Mouse (Mus musculus) MEL (cell line): ENCODE data around the gene Olfr1180. TPM values are rescaled to one million over a fixed set of nuclear protein-coding genes. Genes with fewer than 3 reads are reported as not detected.

Experiments
- DNase-seq: peaks from one replicate; pipeline ENCODE4 v3.0.0; 2011; ENCODE audit warnings: low read depth, low spot score
- H3K27ac ChIP-seq: 2 replicates; pipeline ENCODE4 v1.5.1; 2012; ENCODE audit warnings: low read depth, mild to moderate bottlenecking, control low read depth, low read length, moderate library complexity; ENCODE audit not compliant: control insufficient read depth
- H3K27me3 ChIP-seq, 2 experiments: fragments of 150-350 bp in 1 of 2; sonication (generic) in 1 of 2; 2 replicates each; pipeline ENCODE4 v1.6.1; 2012; ENCODE audit warnings: low read length in 2 of 2, mild to moderate bottlenecking in 2 of 2, improper control_type of control experiment in 1 of 2, moderate library complexity in 1 of 2; ENCODE audit not compliant: insufficient read depth in 2 of 2, control insufficient read depth in 1 of 2
- H3K36me3 ChIP-seq, 2 experiments: 2 replicates each; pipeline ENCODE4 v1.6.1; 2012 to 2014; ENCODE audit warnings: low read length in 2 of 2, improper control_type of control experiment in 1 of 2, inconsistent platforms in 1 of 2, mild to moderate bottlenecking in 1 of 2; ENCODE audit not compliant: insufficient read depth in 2 of 2, control insufficient read depth in 1 of 2
- H3K4me1 ChIP-seq, 2 experiments: fragments of 150-350 bp in 1 of 2; sonication (generic) in 1 of 2; 2 replicates each; pipeline ENCODE4 v1.6.1; 2012; ENCODE audit warnings: low read length in 2 of 2, improper control_type of control experiment in 1 of 2, mild to moderate bottlenecking in 1 of 2; ENCODE audit not compliant: insufficient read depth in 2 of 2, control insufficient read depth in 1 of 2
- H3K4me3 ChIP-seq, 2 experiments: fragments of 150-350 bp in 1 of 2; sonication (generic) in 1 of 2; 2 replicates each; pipeline ENCODE4 v1.5.1; 2012; ENCODE audit warnings: low read depth in 2 of 2, low read length in 2 of 2, mild to moderate bottlenecking in 2 of 2, moderate library complexity in 2 of 2, control low read depth in 1 of 2, improper control_type of control experiment in 1 of 2; ENCODE audit not compliant: control insufficient read depth in 1 of 2, insufficient read depth in 1 of 2
- H3K79me2 ChIP-seq: 2 replicates; pipeline ENCODE4 v1.6.1; 2012; ENCODE audit warnings: mild to moderate bottlenecking, low read length, moderate library complexity; ENCODE audit not compliant: control insufficient read depth, poor library complexity, insufficient read depth
- H3K9ac ChIP-seq: 2 replicates; pipeline ENCODE4 v1.6.1; 2012; ENCODE audit warnings: low read depth, mild to moderate bottlenecking, control low read depth, low read length, moderate library complexity; ENCODE audit not compliant: control insufficient read depth, poor library complexity, severe bottlenecking
- H3K9me3 ChIP-seq: fragments of 150-350 bp; sonication (generic); replicated peaks from 2 replicates; pipeline ENCODE4 v1.6.1; 2012; ENCODE audit warnings: mild to moderate bottlenecking, low read length, improper control_type of control experiment, moderate library complexity; ENCODE audit not compliant: insufficient read depth
- JUND ChIP-seq: IDR thresholded peaks from 2 replicates; pipeline ENCODE4 v1.6.1; 2011; ENCODE audit warnings: low read depth, mild to moderate bottlenecking, improper control_type of control experiment, low read length
- MAX ChIP-seq: IDR thresholded peaks from 2 replicates; pipeline ENCODE4 v1.6.1; 2011; ENCODE audit warnings: low read length, improper control_type of control experiment
- TBP ChIP-seq: IDR thresholded peaks from 2 replicates; pipeline ENCODE4 v1.8.0; 2011; ENCODE audit warnings: low read depth, low read length, improper control_type of control experiment
- polyA plus RNA-seq, 2 experiments: library from polyadenylated mRNA; stranded (reverse) in 1 of 2; unstranded in 1 of 2; fragments of >175 nt in 1 of 2; fragments of >200 nt in 1 of 2; gene quantifications; 2 replicates each; pipeline versions ENCODE4 v1.2.1 to v1.2.4; 2012; ENCODE audit warnings: low replicate concordance in 2 of 2, low read depth in 1 of 2; ENCODE audit not compliant: insufficient read length in 2 of 2, insufficient read depth in 1 of 2, missing spikeins in 1 of 2
- total RNA-seq: library from RNA; depleted of rRNA; stranded (reverse); fragments of 300-350 nt; gene quantifications from 2 replicates; pipeline ENCODE4 v1.2.3, GENCODE M21; 2012; rRNA removed

Olfr1180 gene
- total and polyA plus RNA-seq, 3 experiments: not detected

DNA sequence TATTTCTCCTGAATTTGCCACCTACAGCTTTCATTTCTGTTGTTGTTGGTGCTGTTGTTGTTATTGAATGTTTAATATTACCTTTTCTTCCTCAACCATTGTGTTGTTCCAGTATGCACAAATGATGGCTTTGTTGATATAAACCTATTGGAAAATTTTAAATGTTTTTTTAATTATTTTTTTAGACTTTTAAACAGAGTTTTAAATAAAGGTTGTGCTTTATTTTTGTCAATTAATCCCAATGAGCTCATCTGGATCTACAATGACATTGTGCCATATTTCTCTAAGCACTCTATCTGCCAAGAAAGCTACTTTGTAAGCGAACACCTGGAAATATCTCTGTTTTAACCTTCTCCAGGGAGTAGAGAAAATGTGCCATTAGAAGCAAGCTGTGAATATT is 32.2 kb downstream of the Olfr1180 start, which contains the start of gene Olfr1178:
Olfr1178 (plus strand) TSS at position 301 of the 400 bp plus-strand sequence.
- Histone ChIP-seq H3K27ac (no peak within 1 kb of the TSS), H3K9ac (no peak within 1 kb of the TSS), H3K4me3 (no peak within 1 kb of the TSS), H3K27me3 (no peaks in the 10 kb centered on the region), H3K36me3 (no peaks in the 10 kb centered on the region), H3K9me3 (no peaks in the 10 kb centered on the region), H3K4me1 (no peaks in the 10 kb centered on the region), H3K79me2 (no peaks in the 10 kb centered on the region)
- TF ChIP-seq TBP (no peak), MAX (no peak), JUND (no peak)
- no peak for DNase-seq

Other genes starting within 250 kb of the Olfr1180 start
- not detected in 2 replicates for gene Olfr1168, start 237.3 kb downstream of the Olfr1180 start, total RNA-seq
- not detected for gene Olfr1168, start 237.3 kb downstream of the Olfr1180 start, polyA plus RNA-seq
- gene Olfr1170, start 190.8 kb downstream of the Olfr1180 start, total RNA-seq: not detected in 2 replicates
- gene Olfr1170, start 190.8 kb downstream of the Olfr1180 start, polyA plus RNA-seq: not detected
- not detected in 2 replicates for gene Olfr1173, start 139.3 kb downstream of the Olfr1180 start, total RNA-seq
- gene Olfr1173, start 139.3 kb downstream of the Olfr1180 start, polyA plus RNA-seq: not detected
- not detected in 2 replicates for gene Olfr1174-ps, start 104.0 kb downstream of the Olfr1180 start, total RNA-seq
- gene Olfr1174-ps, start 104.0 kb downstream of the Olfr1180 start, polyA plus RNA-seq: not detected
- not detected in 2 replicates for gene Olfr1175-ps, start 91.9 kb downstream of the Olfr1180 start, total RNA-seq
- gene Olfr1175-ps, start 91.9 kb downstream of the Olfr1180 start, polyA plus RNA-seq: under 1 TPM in 1 of 2 experiments, not detected in 1; 0.01 TPM
- not detected in 2 replicates for gene Olfr1176, start 82.4 kb downstream of the Olfr1180 start, total RNA-seq
- not detected for gene Olfr1176, start 82.4 kb downstream of the Olfr1180 start, polyA plus RNA-seq
- gene Olfr1177-ps, start 72.7 kb downstream of the Olfr1180 start, total RNA-seq: not detected in 2 replicates
- not detected for gene Olfr1177-ps, start 72.7 kb downstream of the Olfr1180 start, polyA plus RNA-seq
- not detected in 2 replicates for gene Olfr1178, start 32.1 kb downstream of the Olfr1180 start, total RNA-seq
- not detected for gene Olfr1178, start 32.1 kb downstream of the Olfr1180 start, polyA plus RNA-seq
- not detected in 2 replicates for gene Olfr1179, start 12.7 kb downstream of the Olfr1180 start, total RNA-seq
- not detected for gene Olfr1179, start 12.7 kb downstream of the Olfr1180 start, polyA plus RNA-seq
- not detected in 2 replicates for gene Olfr1181, start 7.0 kb upstream of the Olfr1180 start, total RNA-seq
- not detected for gene Olfr1181, start 7.0 kb upstream of the Olfr1180 start, polyA plus RNA-seq
- not detected in 2 replicates for gene Gm13757, start 30.0 kb upstream of the Olfr1180 start, total RNA-seq
- not detected for gene Gm13757, start 30.0 kb upstream of the Olfr1180 start, polyA plus RNA-seq
- not detected in 2 replicates for gene Olfr1183, start 35.7 kb upstream of the Olfr1180 start, total RNA-seq
- gene Olfr1183, start 35.7 kb upstream of the Olfr1180 start, polyA plus RNA-seq: under 1 TPM in 1 of 2 experiments, not detected in 1; 0.01 TPM
- not detected in 2 replicates for gene Olfr1184, start 64.4 kb upstream of the Olfr1180 start, total RNA-seq
- gene Olfr1184, start 64.4 kb upstream of the Olfr1180 start, polyA plus RNA-seq: not detected
- gene Olfr1185-ps1, start 74.2 kb upstream of the Olfr1180 start, total RNA-seq: not detected in 2 replicates
- gene Olfr1185-ps1, start 74.2 kb upstream of the Olfr1180 start, polyA plus RNA-seq: not detected
- gene Olfr1186, start 99.4 kb upstream of the Olfr1180 start, total RNA-seq: not detected in 2 replicates
- not detected for gene Olfr1186, start 99.4 kb upstream of the Olfr1180 start, polyA plus RNA-seq
- not detected in 2 replicates for gene Olfr1188, start 137.8 kb upstream of the Olfr1180 start, total RNA-seq
- not detected for gene Olfr1188, start 137.8 kb upstream of the Olfr1180 start, polyA plus RNA-seq
- gene Olfr1189, start 167.3 kb upstream of the Olfr1180 start, total RNA-seq: not detected in 2 replicates
- not detected for gene Olfr1189, start 167.3 kb upstream of the Olfr1180 start, polyA plus RNA-seq
- not detected in 2 replicates for gene Olfr1191-ps1, start 221.4 kb upstream of the Olfr1180 start, total RNA-seq
- not detected for gene Olfr1191-ps1, start 221.4 kb upstream of the Olfr1180 start, polyA plus RNA-seq
- gene Olfr1192-ps1, start 229.4 kb upstream of the Olfr1180 start, total RNA-seq: not detected in 2 replicates
- gene Olfr1192-ps1, start 229.4 kb upstream of the Olfr1180 start, polyA plus RNA-seq: not detected